Mouse (Mus musculus) left cerebral cortex, postnatal 10 days (tissue): ENCODE data around the gene Cp. TPM values are rescaled to one million over a fixed set of nuclear protein-coding genes. Genes with fewer than 3 reads are reported as not detected.
A peak's percentile ranks its signal among the peaks of the same experiment; 100 is the strongest.
"Not testable (repeated sequence)": the region's sequence is repeated elsewhere in the genome, so short reads cannot be mapped to it uniquely, and the experiment has no call there.

Experiments used
- DNase-seq, 2 experiments: peaks; one replicate each; pipeline ENCODE4 v3.0.0; 2021 to 2022; ENCODE audit warnings: low spot score in 2 of 2, mixed read lengths in 1 of 2; ENCODE audit errors: extremely low spot score in 1 of 2
- intact Hi-C: fragments of 180-260 bp; cut with DNase I; formaldehyde crosslinking; loops from one replicate; pipeline ENCODE4 v1.15.1; 2025
- total RNA-seq, 2 experiments: library from RNA; stranded (reverse); gene quantifications; 2 replicates each; pipeline ENCODE4 v1.2.3; 2021

Cp gene
- 1 to 10 TPM; 4.8 to 6.7 TPM for total RNA-seq

GRCm38 (mm10) chr3:19956885-19957284, at the start of gene Cp:
Cp (plus strand) TSS chr3:19957054.
- intact Hi-C loops = no loop called here

GRCm38 (mm10) chr3:19948552-19948951, 8.3 kb upstream of the Cp start:
- intact Hi-C loops = no loop called here
- no peak for DNase-seq

More at GRCm38 (mm10) chr3:19956885-19957284, at the start of gene Cp:
- peak; percentile 2 to 16 for DNase-seq

- intact Hi-C loops, DNase-seq: not testable (repeated sequence)
Observed at GRCm38 (mm10) chr3:19949401-19949800, 7.5 kb upstream of the Cp start.

- DNase-seq = no peak
- intact Hi-C loops = no loop called here
Observed at GRCm38 (mm10) chr3:19953425-19953824, 3.4 kb upstream of the Cp start.

- intact Hi-C loops = no loop called here
- peak; percentile 11 to 73 for DNase-seq
Observed at GRCm38 (mm10) chr3:19953865-19954264, 3.0 kb upstream of the Cp start.

GRCm38 (mm10) chr3:19958031-19958430, 1.2 kb downstream of the Cp start:
- intact Hi-C loops = no loop called here
- DNase-seq = no peak

- no peak for DNase-seq
- intact Hi-C loops = no loop called here
Observed at GRCm38 (mm10) chr3:19958983-19959382, 2.1 kb downstream of the Cp start.

- DNase-seq = no peak
- intact Hi-C loops = no loop called here
Observed at GRCm38 (mm10) chr3:19960570-19961114, 3.8 kb downstream of the Cp start.

- DNase-seq = no peak
- intact Hi-C loops = no loop called here
Observed at GRCm38 (mm10) chr3:19961341-19961740, 4.5 kb downstream of the Cp start.

GRCm38 (mm10) chr3:19962769-19963513, 6.1 kb downstream of the Cp start:
- no peak for DNase-seq
- intact Hi-C loops = no loop called here

- no peak for DNase-seq
- intact Hi-C loops = no loop called here
Observed at GRCm38 (mm10) chr3:19964625-19965188, 7.9 kb downstream of the Cp start.

- DNase-seq = no peak
- intact Hi-C loops = no loop called here
Observed at GRCm38 (mm10) chr3:19965239-19965638, 8.4 kb downstream of the Cp start.

- intact Hi-C loops = no loop called here
- no peak for DNase-seq
Observed at GRCm38 (mm10) chr3:19966072-19966471, 9.2 kb downstream of the Cp start.

- DNase-seq = peak in 1 of 2 experiments; percentile 20
- intact Hi-C loops = no loop called here
Observed at GRCm38 (mm10) chr3:19978474-19978873, 21.6 kb downstream of the Cp start.

- DNase-seq = no peak
Observed at GRCm38 (mm10) chr3:19981156-19981555, 24.3 kb downstream of the Cp start.

GRCm38 (mm10) chr3:19982846-19983245, 26.0 kb downstream of the Cp start:
- intact Hi-C loops = no loop called here
- no peak for DNase-seq

More at GRCm38 (mm10) chr3:19981156-19981555, 24.3 kb downstream of the Cp start:
- intact Hi-C loops = no loop called here

- intact Hi-C loops = no loop called here
- no peak for DNase-seq
Observed at GRCm38 (mm10) chr3:19986123-19986522, 29.3 kb downstream of the Cp start.

GRCm38 (mm10) chr3:19990031-19990430, 33.2 kb downstream of the Cp start:
- intact Hi-C loops = no loop called here
- DNase-seq = no peak

- intact Hi-C loops = no loop called here
- no peak for DNase-seq
Observed at GRCm38 (mm10) chr3:19992388-19992787, 35.5 kb downstream of the Cp start.

GRCm38 (mm10) chr3:19999551-19999950, 42.7 kb downstream of the Cp start:
- DNase-seq = peak in 1 of 2 experiments; percentile 22
- intact Hi-C loops = no loop called here
